Mouse (Mus musculus): ENCODE results near the gene Rps6kc1. TPM values are rescaled to one million over a fixed set of nuclear protein-coding genes. Genes with fewer than 3 reads are reported as not detected.

The Rps6kc1 gene
- polyA plus RNA-seq, 1 experiment from 2014 or later: 15.4 TPM

- DNase-seq (ENCODE audit: low spot score): no peak
- Histone ChIP-seq H3K36me3 (ENCODE audit: control insufficient read depth, insufficient read depth, low read length) (peaks cover 28% of the 10 kb centered on the region), H3K9me3 (ENCODE audit: control insufficient read depth, low read length) (no peaks in the 10 kb centered on the region), H3K4me3 (ENCODE audit: low read depth, low read length) (no peak overlapping the region), H3K4me1 (ENCODE audit: control insufficient read depth, insufficient read depth, low read length) (no peaks in the 10 kb centered on the region), H3K27me3 (replicated peaks; ENCODE audit: control insufficient read depth, insufficient read depth, low read length) (no peaks in the 10 kb centered on the region), H3K27ac (replicated peaks; ENCODE audit: low read depth, low read length) (no peak overlapping the region), H3K9ac (ENCODE audit: low read depth, low read length) (no peak overlapping the region), H3K4me2 (ENCODE audit: low read depth, low read length) (no peak overlapping the region)
- no peak for ATAC-seq (ENCODE audit: low read depth)
- WGBS: 86% methylated on average over 4 of the region's 4 CpGs
These were observed 41.6 kb downstream of the Rps6kc1 start for GRCm38 (mm10) chr1:190869996-190870395.

GRCm38 (mm10) chr1:190868790-190869189 lies 42.8 kb downstream of the Rps6kc1 start:
- Histone ChIP-seq H3K27ac (replicated peaks; ENCODE audit: low read depth, low read length) (no peak overlapping the region), H3K4me3 (ENCODE audit: low read depth, low read length) (no peak overlapping the region), H3K4me2 (ENCODE audit: low read depth, low read length) (no peak overlapping the region), H3K36me3 (ENCODE audit: control insufficient read depth, insufficient read depth, low read length) (peaks cover 28% of the 10 kb centered on the region), H3K4me1 (ENCODE audit: control insufficient read depth, insufficient read depth, low read length) (no peaks in the 10 kb centered on the region), H3K9ac (ENCODE audit: low read depth, low read length) (no peak overlapping the region), H3K27me3 (replicated peaks; ENCODE audit: control insufficient read depth, insufficient read depth, low read length) (no peaks in the 10 kb centered on the region), H3K9me3 (ENCODE audit: control insufficient read depth, low read length) (no peaks in the 10 kb centered on the region)
- DNase-seq (ENCODE audit: low spot score) (no peak), ATAC-seq (ENCODE audit: low read depth) (no peak)
- WGBS: 74% methylated on average over 3 of the region's 3 CpGs

GRCm38 (mm10) chr1:190861626-190862025 lies 49.9 kb downstream of the Rps6kc1 start:
- H3K27me3 ChIP-seq (replicated peaks; ENCODE audit: control insufficient read depth, insufficient read depth, low read length): no peaks in the 10 kb centered on the region
- ATAC-seq (ENCODE audit: low read depth) (no peak), DNase-seq (ENCODE audit: low spot score) (peak; percentile 64)
- H3K4me3 ChIP-seq (ENCODE audit: low read depth, low read length): no peak overlapping the region
- no peaks in the 10 kb centered on the region for H3K9me3 ChIP-seq (ENCODE audit: control insufficient read depth, low read length)
- no peak overlapping the region for H3K9ac ChIP-seq (ENCODE audit: low read depth, low read length)
- 54% methylated on average over 5 of the region's 5 CpGs for WGBS
- H3K27ac ChIP-seq (replicated peaks; ENCODE audit: low read depth, low read length): no peak overlapping the region
- H3K36me3 ChIP-seq (ENCODE audit: control insufficient read depth, insufficient read depth, low read length): 0 out of 2 replicates have a peak, but pooled peaks cover 1% of the 10 kb centered on the region
- H3K4me2 ChIP-seq (ENCODE audit: low read depth, low read length): no peak overlapping the region
- no peaks in the 10 kb centered on the region for H3K4me1 ChIP-seq (ENCODE audit: control insufficient read depth, insufficient read depth, low read length)

- DNase-seq (ENCODE audit: low spot score): no peak
These were observed 57.1 kb downstream of the Rps6kc1 start for GRCm38 (mm10) chr1:190854465-190854864.

GRCm38 (mm10) chr1:190849162-190849865 lies 62.3 kb downstream of the Rps6kc1 start:
- H3K9me3 ChIP-seq (ENCODE audit: control insufficient read depth, low read length): no peaks in the 10 kb centered on the region
- no peak for ATAC-seq (ENCODE audit: low read depth)
- no peak for DNase-seq (ENCODE audit: low spot score)

More at GRCm38 (mm10) chr1:190854465-190854864, 57.1 kb downstream of the Rps6kc1 start:
- Histone ChIP-seq H3K27ac (replicated peaks; ENCODE audit: low read depth, low read length) (no peak overlapping the region), H3K36me3 (ENCODE audit: control insufficient read depth, insufficient read depth, low read length) (0 out of 2 replicates have a peak, but pooled peaks cover 15% of the 10 kb centered on the region), H3K4me3 (ENCODE audit: low read depth, low read length) (no peak overlapping the region), H3K27me3 (replicated peaks; ENCODE audit: control insufficient read depth, insufficient read depth, low read length) (no peaks in the 10 kb centered on the region), H3K4me1 (ENCODE audit: control insufficient read depth, insufficient read depth, low read length) (no peaks in the 10 kb centered on the region), H3K9me3 (ENCODE audit: control insufficient read depth, low read length) (no peaks in the 10 kb centered on the region), H3K9ac (ENCODE audit: low read depth, low read length) (no peak overlapping the region), H3K4me2 (ENCODE audit: low read depth, low read length) (no peak overlapping the region)
- no peak for ATAC-seq (ENCODE audit: low read depth)
- 67% methylated on average over 3 of the region's 3 CpGs for WGBS

GRCm38 (mm10) chr1:190848676-190849075 lies 62.9 kb downstream of the Rps6kc1 start:
- WGBS: 52% methylated on average over 3 of the region's 3 CpGs
- Histone ChIP-seq H3K27ac (replicated peaks; ENCODE audit: low read depth, low read length) (no peak overlapping the region), H3K9ac (ENCODE audit: low read depth, low read length) (no peak overlapping the region), H3K9me3 (ENCODE audit: control insufficient read depth, low read length) (no peaks in the 10 kb centered on the region), H3K27me3 (replicated peaks; ENCODE audit: control insufficient read depth, insufficient read depth, low read length) (no peaks in the 10 kb centered on the region), H3K4me1 (ENCODE audit: control insufficient read depth, insufficient read depth, low read length) (no peaks in the 10 kb centered on the region), H3K4me3 (ENCODE audit: low read depth, low read length) (no peak overlapping the region), H3K36me3 (ENCODE audit: control insufficient read depth, insufficient read depth, low read length) (peaks cover 16% of the 10 kb centered on the region), H3K4me2 (ENCODE audit: low read depth, low read length) (no peak overlapping the region)
- ATAC-seq (ENCODE audit: low read depth): no peak
- no peak for DNase-seq (ENCODE audit: low spot score)

More at GRCm38 (mm10) chr1:190849162-190849865, 62.3 kb downstream of the Rps6kc1 start:
- 83% methylated on average over 11 of the region's 11 CpGs for WGBS
- H3K27ac ChIP-seq (replicated peaks; ENCODE audit: low read depth, low read length): no peak overlapping the region
- H3K4me2 ChIP-seq (ENCODE audit: low read depth, low read length): no peak overlapping the region
- no peak overlapping the region for H3K4me3 ChIP-seq (ENCODE audit: low read depth, low read length)
- H3K27me3 ChIP-seq (replicated peaks; ENCODE audit: control insufficient read depth, insufficient read depth, low read length): no peaks in the 10 kb centered on the region
- H3K36me3 ChIP-seq (ENCODE audit: control insufficient read depth, insufficient read depth, low read length): peaks cover 9% of the 10 kb centered on the region; the same call in 1 of the 2 replicates
- H3K9ac ChIP-seq (ENCODE audit: low read depth, low read length): no peak overlapping the region
- no peaks in the 10 kb centered on the region for H3K4me1 ChIP-seq (ENCODE audit: control insufficient read depth, insufficient read depth, low read length)

GRCm38 (mm10) chr1:190846956-190847355 lies 64.6 kb downstream of the Rps6kc1 start:
- ATAC-seq (ENCODE audit: low read depth): no peak
- Histone ChIP-seq H3K36me3 (ENCODE audit: control insufficient read depth, insufficient read depth, low read length) (peaks cover 33% of the 10 kb centered on the region), H3K9me3 (ENCODE audit: control insufficient read depth, low read length) (no peaks in the 10 kb centered on the region), H3K4me2 (ENCODE audit: low read depth, low read length) (no peak overlapping the region), H3K4me3 (ENCODE audit: low read depth, low read length) (no peak overlapping the region), H3K27me3 (replicated peaks; ENCODE audit: control insufficient read depth, insufficient read depth, low read length) (no peaks in the 10 kb centered on the region), H3K27ac (replicated peaks; ENCODE audit: low read depth, low read length) (no peak overlapping the region), H3K4me1 (ENCODE audit: control insufficient read depth, insufficient read depth, low read length) (no peaks in the 10 kb centered on the region), H3K9ac (ENCODE audit: low read depth, low read length) (no peak overlapping the region)
- WGBS: 73% methylated on average over 3 of the region's 3 CpGs
- no peak for DNase-seq (ENCODE audit: low spot score)

- Histone ChIP-seq H3K36me3 (ENCODE audit: control insufficient read depth, insufficient read depth, low read length) (peaks cover 40% of the 10 kb centered on the region), H3K4me2 (ENCODE audit: low read depth, low read length) (no peak overlapping the region), H3K9ac (ENCODE audit: low read depth, low read length) (no peak overlapping the region), H3K4me1 (ENCODE audit: control insufficient read depth, insufficient read depth, low read length) (no peaks in the 10 kb centered on the region), H3K27ac (replicated peaks; ENCODE audit: low read depth, low read length) (no peak overlapping the region), H3K4me3 (ENCODE audit: low read depth, low read length) (no peak overlapping the region), H3K9me3 (ENCODE audit: control insufficient read depth, low read length) (no peaks in the 10 kb centered on the region), H3K27me3 (replicated peaks; ENCODE audit: control insufficient read depth, insufficient read depth, low read length) (no peaks in the 10 kb centered on the region)
- 88% methylated on average over 11 of the region's 11 CpGs for WGBS
- DNase-seq (ENCODE audit: low spot score) (no peak), ATAC-seq (ENCODE audit: low read depth) (no peak)
These were observed 65.4 kb downstream of the Rps6kc1 start for GRCm38 (mm10) chr1:190846074-190846730.

Measured in embryonic facial prominence, embryonic 14.5 days (tissue).